Mouse (Mus musculus) midbrain, embryonic 16.5 days (tissue): Measurements from ENCODE around the gene Rasgef1c. TPM values are rescaled to one million over a fixed set of nuclear protein-coding genes. Genes with fewer than 3 reads are reported as not detected.

Experiments
- ATAC-seq: fragments of 200-750 bp; cut with Nextera tagmentation; 2 replicates; pipeline ENCODE4 v1.8.0; 2017; ENCODE audit warnings: moderate TSS enrichment
- H3K27ac ChIP-seq: fragments of 300-500 bp; sonication (generic); 2 replicates; pipeline ENCODE4 v1.5.1; 2014; ENCODE audit warnings: mild to moderate bottlenecking, low read length, mixed read lengths
- H3K27me3 ChIP-seq: fragments of 300-500 bp; sonication (generic); 2 replicates; pipeline ENCODE4 v1.6.1; 2014; ENCODE audit warnings: low read depth, low read length, mixed read lengths; ENCODE audit not compliant: control insufficient read depth, insufficient read depth
- H3K36me3 ChIP-seq: fragments of 300-500 bp; sonication (generic); 2 replicates; pipeline ENCODE4 v1.6.1; 2014; ENCODE audit warnings: mild to moderate bottlenecking, low read length, moderate library complexity, mixed read lengths; ENCODE audit not compliant: control insufficient read depth, insufficient read depth
- H3K4me1 ChIP-seq: fragments of 300-500 bp; sonication (generic); 2 replicates; pipeline ENCODE4 v1.6.1; 2014; ENCODE audit warnings: mild to moderate bottlenecking, low read length, mixed read lengths; ENCODE audit not compliant: control insufficient read depth, insufficient read depth
- H3K4me2 ChIP-seq: fragments of 300-500 bp; sonication (generic); 2 replicates; pipeline ENCODE4 v1.6.1; 2014; ENCODE audit warnings: mild to moderate bottlenecking, low read length, mixed read lengths
- H3K4me3 ChIP-seq: fragments of 300-500 bp; sonication (generic); 2 replicates; pipeline ENCODE4 v1.5.1; 2014; ENCODE audit warnings: low read depth, mild to moderate bottlenecking, low read length, moderate library complexity, mixed read lengths
- H3K9ac ChIP-seq: fragments of 300-500 bp; sonication (generic); 2 replicates; pipeline ENCODE4 v1.6.1; 2014; ENCODE audit warnings: low read depth, low read length, mixed read lengths
- H3K9me3 ChIP-seq: fragments of 300-500 bp; sonication (generic); replicated peaks from 2 replicates; pipeline ENCODE4 v1.6.1; 2014; ENCODE audit warnings: mild to moderate bottlenecking, low read length, mixed read lengths; ENCODE audit not compliant: control insufficient read depth, poor library complexity, severe bottlenecking
- WGBS: fragments of 180-500 bp; shearing (Covaris S2); extraction: QIAGEN DNeasy Blood & Tissue Kit; methylation state at CpG from one replicate; pipeline ENCODE4 v1.1.7; 2014; 5-methylcytosine and 5-hydroxymethylcytosine counted together
- polyA plus RNA-seq: library from polyadenylated mRNA; unstranded; fragments of >200 nt; fragmentation: Nextera tagmentation; extraction: Ambion mirVana; gene quantifications from 2 replicates; pipeline ENCODE4 v1.2.1, GENCODE M21; 2015

The Rasgef1c gene
- polyA plus RNA-seq, 1 experiment from 2014 or later = 33.8 TPM

DNA sequence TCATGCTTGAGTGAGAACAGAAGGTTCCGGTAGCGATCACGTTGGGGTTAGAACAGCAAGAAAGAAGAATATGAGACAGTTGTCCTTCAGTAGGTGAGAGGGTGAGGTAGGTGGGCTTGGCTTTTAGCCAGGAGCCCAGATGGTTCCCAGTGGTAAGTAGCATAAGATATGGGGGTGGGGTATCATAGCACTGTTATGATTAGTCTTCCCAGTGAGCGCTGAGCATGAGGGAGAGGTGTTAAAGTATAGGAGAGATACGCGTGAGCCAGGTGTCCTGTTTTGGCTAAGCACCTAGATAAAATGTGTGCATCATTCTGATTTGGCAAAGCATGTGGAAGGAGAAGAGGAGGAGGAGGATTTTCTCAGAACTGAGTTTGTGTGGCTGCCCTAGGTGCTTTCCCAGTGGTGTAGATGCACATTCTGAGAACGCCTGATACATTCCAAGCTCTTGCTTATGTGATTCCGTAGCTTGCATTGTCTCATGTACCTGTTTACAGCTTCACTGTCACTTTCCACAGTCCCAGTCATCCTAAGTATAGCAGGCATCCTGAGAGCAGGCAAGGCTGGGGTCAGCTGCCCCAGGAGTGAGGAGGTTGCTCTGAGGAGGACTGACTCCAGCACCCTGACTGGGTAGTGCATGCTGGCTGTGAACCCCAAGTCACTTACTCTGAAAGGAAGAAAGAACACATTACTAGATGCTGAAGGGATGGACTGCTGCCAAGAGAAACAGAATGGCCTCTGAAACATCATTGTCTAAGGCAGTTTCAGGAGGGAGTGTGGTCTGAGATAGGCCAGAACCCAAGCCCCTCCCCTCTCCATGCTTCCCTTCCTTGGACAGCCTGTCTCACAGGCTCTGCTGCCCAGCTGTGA is 24.5 kb upstream of the Rasgef1c start:
- 86% methylated on average over 8 of the region's 8 CpGs for WGBS
- Histone ChIP-seq H3K4me1 (no peaks in the 10 kb centered on the region), H3K27me3 (no peaks in the 10 kb centered on the region), H3K4me2 (no peak overlapping the region), H3K36me3 (peaks cover 14% of the 10 kb centered on the region), H3K27ac (no peak overlapping the region), H3K9ac (no peak overlapping the region), H3K9me3 (no peaks in the 10 kb centered on the region), H3K4me3 (no peak overlapping the region)
- ATAC-seq = no peak

DNA sequence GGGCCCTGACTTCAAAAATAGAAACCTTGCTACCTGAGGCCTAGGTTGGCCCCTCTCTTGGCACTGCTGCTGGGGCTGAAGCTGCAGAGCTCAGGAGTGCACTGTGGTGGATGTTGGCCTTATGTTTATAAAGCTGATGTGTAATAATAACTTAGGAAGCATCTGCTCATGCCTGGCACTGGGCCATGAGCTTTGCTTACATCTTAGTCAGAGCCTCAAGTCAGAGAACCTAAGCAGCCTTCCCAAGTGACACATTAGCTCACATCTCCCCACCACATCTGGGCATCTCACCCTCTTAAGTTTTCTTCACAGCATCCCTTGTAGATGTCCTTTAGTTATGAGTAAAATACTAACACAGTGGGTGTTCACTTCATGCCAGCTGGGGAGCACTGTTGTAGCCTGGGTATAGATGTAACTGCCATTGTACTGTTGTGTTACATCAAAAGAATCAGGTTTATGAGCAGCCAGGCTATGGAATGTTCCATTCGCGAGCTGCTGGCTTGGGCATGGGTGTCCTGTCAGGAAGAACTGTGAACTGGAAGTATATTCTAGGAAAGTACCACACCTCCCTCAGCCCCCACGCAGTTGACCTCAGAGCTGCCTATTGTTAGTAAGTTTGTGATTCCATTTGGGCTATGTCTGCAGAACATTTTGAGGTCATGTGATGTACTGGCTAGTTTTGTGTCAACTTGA is 21.5 kb upstream of the Rasgef1c start:
- H3K4me3 ChIP-seq = no peak overlapping the region
- H3K4me2 ChIP-seq = no peak overlapping the region
- H3K9me3 ChIP-seq = no peaks in the 10 kb centered on the region
- no peak overlapping the region for H3K27ac ChIP-seq
- no peaks in the 10 kb centered on the region for H3K27me3 ChIP-seq
- H3K36me3 ChIP-seq = peaks cover 7% of the 10 kb centered on the region; the same call in 1 of the 2 replicates
- no peak overlapping the region for H3K9ac ChIP-seq
- H3K4me1 ChIP-seq = no peaks in the 10 kb centered on the region
- no peak for ATAC-seq
- WGBS = 97% methylated on average over 3 of the region's 3 CpGs

DNA sequence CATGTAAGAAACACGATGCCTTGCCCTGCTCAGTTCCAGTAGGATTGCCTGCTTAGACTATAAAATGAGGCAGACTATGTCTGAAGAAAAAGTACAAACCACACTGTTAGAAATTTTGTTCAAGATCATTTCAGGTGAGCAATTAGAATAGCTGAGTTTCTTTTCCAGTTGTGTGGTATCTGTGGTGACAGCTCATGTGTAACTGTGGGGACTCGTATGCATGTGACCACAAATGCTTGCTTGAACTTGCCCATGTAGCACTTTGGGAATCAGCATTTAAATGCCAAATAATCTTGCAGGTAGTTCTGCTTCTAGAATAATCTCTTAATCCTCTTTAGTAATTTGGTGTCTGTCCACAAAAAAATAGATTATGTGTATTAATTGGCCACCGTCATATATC is 18.2 kb upstream of the Rasgef1c start:
- 90% methylated on average over 3 of the region's 3 CpGs for WGBS
- H3K36me3 ChIP-seq = peaks cover 5% of the 10 kb centered on the region; the same call in 1 of the 2 replicates
- no peak overlapping the region for H3K27ac ChIP-seq
- H3K4me3 ChIP-seq = no peak overlapping the region
- H3K4me1 ChIP-seq = no peaks in the 10 kb centered on the region
- H3K9me3 ChIP-seq = no peaks in the 10 kb centered on the region
- no peak for ATAC-seq
- H3K4me2 ChIP-seq = no peak overlapping the region
- H3K9ac ChIP-seq = no peak overlapping the region
- H3K27me3 ChIP-seq = no peaks in the 10 kb centered on the region

DNA sequence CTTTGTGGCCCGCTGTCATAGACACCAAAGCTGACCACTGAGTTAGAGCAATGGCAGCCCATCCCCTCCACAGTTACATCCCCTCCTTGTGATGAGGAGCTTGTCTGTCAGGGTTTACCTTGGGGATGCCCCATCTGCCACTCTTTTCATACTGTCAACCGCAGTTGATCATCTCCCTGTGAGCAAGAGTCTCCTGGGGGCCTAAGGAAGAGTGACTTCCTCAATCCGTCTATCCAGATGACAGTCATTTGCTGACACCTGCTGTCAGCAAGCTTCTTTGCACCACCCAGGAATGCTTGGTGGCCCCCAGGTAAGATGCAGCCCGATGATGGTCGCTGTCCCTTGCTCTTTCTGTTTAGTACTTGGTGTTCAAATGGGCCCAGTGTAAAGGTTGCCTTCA is 13.2 kb upstream of the Rasgef1c start:
- Histone ChIP-seq H3K27ac (no peak overlapping the region), H3K36me3 (no peaks in the 10 kb centered on the region), H3K27me3 (no peaks in the 10 kb centered on the region), H3K4me3 (no peak overlapping the region), H3K9ac (no peak overlapping the region), H3K4me2 (no peak overlapping the region), H3K9me3 (no peaks in the 10 kb centered on the region), H3K4me1 (no peaks in the 10 kb centered on the region)
- WGBS = 73% methylated on average over 5 of the region's 5 CpGs
- no peak for ATAC-seq

DNA sequence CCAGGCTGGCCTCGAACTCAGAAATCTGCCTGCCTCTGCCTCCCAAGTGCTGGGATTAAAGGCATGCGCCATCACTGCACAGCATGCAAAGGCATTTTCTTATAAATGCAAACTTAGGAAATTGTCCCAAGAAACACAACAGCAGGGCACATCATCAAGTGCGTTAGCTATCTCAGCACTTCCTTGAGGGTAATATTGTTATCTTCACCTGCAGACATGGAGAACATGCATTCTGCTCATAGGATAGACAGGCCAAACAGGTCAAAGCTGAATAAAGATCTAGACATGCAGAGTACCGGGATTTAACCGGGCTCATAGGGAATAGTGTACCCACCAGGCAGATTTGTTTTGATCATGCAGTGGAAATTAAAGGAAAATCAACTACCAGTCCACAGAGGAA is 9.6 kb upstream of the Rasgef1c start:
- Histone ChIP-seq H3K9me3 (0 out of 2 replicates have a peak, but pooled peaks cover 2% of the 10 kb centered on the region), H3K4me3 (no peak overlapping the region), H3K4me1 (no peaks in the 10 kb centered on the region), H3K36me3 (no peaks in the 10 kb centered on the region), H3K27ac (no peak overlapping the region), H3K9ac (no peak overlapping the region), H3K4me2 (no peak overlapping the region), H3K27me3 (no peaks in the 10 kb centered on the region)
- ATAC-seq = no peak
- 94% methylated on average over 5 of the region's 5 CpGs for WGBS

DNA sequence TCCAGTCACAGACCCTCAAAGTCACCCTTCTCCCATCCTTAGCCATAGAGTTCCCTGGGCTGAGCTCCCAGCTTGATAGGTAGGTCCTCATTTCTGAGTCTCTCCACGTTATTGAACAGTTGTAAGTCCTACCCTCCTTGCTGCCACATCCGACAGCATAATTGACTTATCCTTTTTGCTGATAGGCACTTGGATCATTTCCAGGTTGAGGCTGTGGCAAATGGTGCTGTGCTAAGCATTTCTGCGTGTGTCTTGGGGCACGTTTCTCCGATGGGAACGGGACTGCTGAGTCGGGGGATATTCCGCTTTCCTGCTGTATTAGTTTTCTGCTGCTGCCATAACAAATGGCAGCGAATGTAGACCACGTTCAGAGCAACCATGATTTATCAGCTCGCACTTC is 7.8 kb upstream of the Rasgef1c start:
- 68% methylated on average over 11 of the region's 11 CpGs for WGBS
- no peak overlapping the region for H3K4me2 ChIP-seq
- no peaks in the 10 kb centered on the region for H3K27me3 ChIP-seq
- H3K27ac ChIP-seq = no peak overlapping the region
- H3K4me1 ChIP-seq = no peaks in the 10 kb centered on the region
- no peaks in the 10 kb centered on the region for H3K36me3 ChIP-seq
- no peak overlapping the region for H3K4me3 ChIP-seq
- no peak overlapping the region for H3K9ac ChIP-seq
- ATAC-seq = no peak
- H3K9me3 ChIP-seq = peaks cover 3% of the 10 kb centered on the region; the same call in 1 of the 2 replicates

DNA sequence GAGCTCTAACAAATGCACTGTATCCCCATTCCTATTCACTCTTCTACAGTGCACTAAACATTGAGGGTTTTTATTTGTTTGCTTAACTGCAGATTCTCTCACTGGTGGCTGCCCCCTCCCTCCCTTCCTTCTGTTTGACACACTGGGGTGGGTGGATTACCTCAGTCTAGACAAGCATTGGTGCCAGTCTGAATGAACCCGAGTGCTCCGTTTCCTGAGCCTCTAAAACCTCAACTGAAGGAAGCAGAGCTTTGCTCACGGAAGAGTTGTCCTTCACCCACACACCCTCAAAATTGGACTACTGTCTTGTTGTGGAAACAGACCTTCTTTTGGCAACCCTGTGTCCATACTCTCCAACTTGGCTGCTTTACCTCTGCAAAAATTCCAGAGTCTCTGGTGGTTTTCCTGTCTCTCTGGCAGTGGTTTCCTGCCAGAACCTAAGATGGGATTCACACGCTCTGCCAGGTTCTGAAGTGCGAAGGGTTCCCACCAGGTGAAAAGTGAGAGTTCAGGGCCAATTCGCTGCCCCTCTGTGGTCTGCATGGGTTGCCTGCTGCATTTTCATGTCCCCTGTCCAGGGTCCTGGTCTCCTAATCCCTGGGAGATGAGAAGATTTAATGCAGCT is 5.6 kb upstream of the Rasgef1c start:
- no peak overlapping the region for H3K27ac ChIP-seq
- ATAC-seq = no peak
- H3K4me1 ChIP-seq = no peaks in the 10 kb centered on the region
- H3K27me3 ChIP-seq = peaks cover 5% of the 10 kb centered on the region; the same call in 1 of the 2 replicates
- H3K36me3 ChIP-seq = no peaks in the 10 kb centered on the region
- WGBS = 66% methylated on average over 6 of the region's 6 CpGs
- H3K9me3 ChIP-seq = peaks cover 3% of the 10 kb centered on the region; the same call in 1 of the 2 replicates
- H3K4me3 ChIP-seq = no peak overlapping the region
- H3K9ac ChIP-seq = no peak overlapping the region
- H3K4me2 ChIP-seq = no peak overlapping the region

DNA sequence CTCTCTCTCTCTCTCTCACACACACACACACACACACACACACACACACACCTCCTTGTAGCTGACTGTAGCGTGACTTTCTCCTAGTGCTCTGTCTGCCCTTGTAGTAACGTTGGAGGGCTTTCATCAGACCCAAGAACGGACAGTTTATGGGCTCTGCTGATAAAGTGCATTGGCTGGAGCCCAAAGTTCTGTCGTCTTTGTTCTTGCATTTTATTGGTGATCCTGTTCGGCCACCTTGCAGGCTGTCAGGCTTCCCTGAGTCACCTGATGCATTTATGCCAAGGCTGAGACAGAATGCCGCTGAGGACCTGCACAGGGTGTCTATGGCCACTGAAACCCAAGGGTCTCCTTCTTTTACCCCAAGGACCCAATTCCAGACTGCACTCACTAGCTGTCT is 1.6 kb upstream of the Rasgef1c start:
- H3K9me3 ChIP-seq = peaks cover 3% of the 10 kb centered on the region; the same call in 1 of the 2 replicates
- H3K4me2 ChIP-seq = no peak overlapping the region
- H3K27ac ChIP-seq = no peak overlapping the region
- H3K4me1 ChIP-seq = peaks cover 6% of the 10 kb centered on the region
- ATAC-seq = no peak
- H3K4me3 ChIP-seq = no peak overlapping the region
- H3K9ac ChIP-seq = no peak overlapping the region
- peaks cover 9% of the 10 kb centered on the region; the same call in 1 of the 2 replicates for H3K27me3 ChIP-seq
- WGBS = 80% methylated on average over 6 of the region's 6 CpGs
- H3K36me3 ChIP-seq = no peaks in the 10 kb centered on the region
